Mouse (Mus musculus) stomach, embryonic 15.5 days (tissue): Measurements from ENCODE around the gene BC004004. TPM values are rescaled to one million over a fixed set of nuclear protein-coding genes. Genes with fewer than 3 reads are reported as not detected.

Source experiments
- ATAC-seq: fragments of 200-750 bp; cut with Nextera tagmentation; 2 replicates; pipeline ENCODE4 v1.8.0; 2017; ENCODE audit warnings: low read depth, moderate number of reproducible peaks, moderate TSS enrichment; ENCODE audit not compliant: insufficient read depth, low FRiP score
- H3K27ac ChIP-seq: fragments of 300-500 bp; sonication (generic); 2 replicates; pipeline ENCODE4 v1.5.1; 2015; ENCODE audit warnings: mild to moderate bottlenecking, inconsistent platforms
- H3K27me3 ChIP-seq: fragments of 300-500 bp; sonication (generic); replicated peaks from 2 replicates; pipeline ENCODE4 v1.6.1; 2015; ENCODE audit warnings: inconsistent platforms
- H3K36me3 ChIP-seq: fragments of 300-500 bp; sonication (generic); 2 replicates; pipeline ENCODE4 v1.6.1; 2015; ENCODE audit warnings: inconsistent platforms
- H3K4me1 ChIP-seq: fragments of 300-500 bp; sonication (generic); 2 replicates; pipeline ENCODE4 v1.6.1; 2015; ENCODE audit warnings: inconsistent platforms
- H3K4me2 ChIP-seq: fragments of 300-500 bp; sonication (generic); 2 replicates; pipeline ENCODE4 v1.6.1; 2015; ENCODE audit warnings: mild to moderate bottlenecking, inconsistent platforms
- H3K4me3 ChIP-seq: fragments of 300-500 bp; sonication (generic); replicated peaks from 2 replicates; pipeline ENCODE4 v1.5.1; 2015; ENCODE audit warnings: inconsistent platforms
- H3K9ac ChIP-seq: fragments of 300-500 bp; sonication (generic); 2 replicates; pipeline ENCODE4 v1.6.1; 2015; ENCODE audit warnings: inconsistent platforms
- H3K9me3 ChIP-seq: fragments of 300-500 bp; sonication (generic); 2 replicates; pipeline ENCODE4 v1.6.1; 2016; ENCODE audit warnings: inconsistent platforms
- WGBS: fragments of 180-500 bp; shearing (Covaris S2); methylation state at CpG from one replicate; pipeline ENCODE4 v1.1.7; 2015; 5-methylcytosine and 5-hydroxymethylcytosine counted together
- polyA plus RNA-seq: library from polyadenylated mRNA; unstranded; fragments of >200 nt; fragmentation: Nextera tagmentation; extraction: Ambion mirVana; gene quantifications from 2 replicates; pipeline ENCODE4 v1.2.1, GENCODE M21; 2015

The BC004004 gene
- polyA plus RNA-seq, 1 experiment from 2014 or later = 81.6 TPM

GRCm38 (mm10) chr17:29302149-29302548 is 33.6 kb downstream of the BC004004 start:
- Histone ChIP-seq H3K36me3 (peaks cover 23% of the 10 kb centered on the region), H3K4me3 (no peak overlapping the region), H3K27me3 (no peaks in the 10 kb centered on the region), H3K9ac (no peak overlapping the region), H3K4me1 (peaks cover 19% of the 10 kb centered on the region), H3K27ac (no peak overlapping the region), H3K9me3 (no peaks in the 10 kb centered on the region), H3K4me2 (no peak overlapping the region)
- ATAC-seq = no peak
- WGBS = 68% methylated on average over 5 of the region's 5 CpGs

- Histone ChIP-seq H3K4me2 (no peak overlapping the region), H3K27me3 (no peaks in the 10 kb centered on the region), H3K9me3 (no peaks in the 10 kb centered on the region), H3K4me1 (peaks cover 20% of the 10 kb centered on the region), H3K36me3 (peaks cover 17% of the 10 kb centered on the region), H3K27ac (no peak overlapping the region), H3K9ac (no peak overlapping the region), H3K4me3 (no peak overlapping the region)
- 61% methylated on average over 3 of the region's 3 CpGs for WGBS
- no peak for ATAC-seq
Observed at GRCm38 (mm10) chr17:29303087-29303486, 34.5 kb downstream of the BC004004 start.

GRCm38 (mm10) chr17:29303856-29304255 is 35.3 kb downstream of the BC004004 start:
- ATAC-seq = no peak
- Histone ChIP-seq H3K4me1 (peaks cover 20% of the 10 kb centered on the region), H3K36me3 (peaks cover 17% of the 10 kb centered on the region), H3K27me3 (no peaks in the 10 kb centered on the region), H3K9ac (no peak overlapping the region), H3K4me3 (no peak overlapping the region), H3K4me2 (no peak overlapping the region), H3K27ac (no peak overlapping the region), H3K9me3 (no peaks in the 10 kb centered on the region)
- WGBS = 70% methylated on average over 3 of the region's 3 CpGs

GRCm38 (mm10) chr17:29304376-29305057 is 35.9 kb downstream of the BC004004 start:
- Histone ChIP-seq H3K36me3 (peaks cover 16% of the 10 kb centered on the region), H3K4me3 (no peak overlapping the region), H3K27ac (no peak overlapping the region), H3K27me3 (no peaks in the 10 kb centered on the region), H3K4me1 (peaks cover 20% of the 10 kb centered on the region), H3K4me2 (0 out of 2 replicates have a peak overlapping the region, but pooled peaks have one; percentile 34), H3K9me3 (no peaks in the 10 kb centered on the region), H3K9ac (no peak overlapping the region)
- 52% methylated on average over 13 of the region's 13 CpGs for WGBS
- ATAC-seq = no peak

- 15% methylated on average over 15 of the region's 15 CpGs for WGBS
Observed at GRCm38 (mm10) chr17:29305058-29305806, 36.6 kb downstream of the BC004004 start.

GRCm38 (mm10) chr17:29305871-29306270 is 37.3 kb downstream of the BC004004 start:
- H3K4me1 ChIP-seq = peaks cover 20% of the 10 kb centered on the region
- H3K27ac ChIP-seq = no peak overlapping the region
- ATAC-seq = peak; percentile 31; the same call in 1 of the 2 replicates
- peak overlapping the region; percentile 34; the same call in 1 of the 2 replicates for H3K4me2 ChIP-seq
- H3K4me3 ChIP-seq = no peak overlapping the region
- no peaks in the 10 kb centered on the region for H3K9me3 ChIP-seq
- peaks cover 6% of the 10 kb centered on the region for H3K36me3 ChIP-seq
- no peaks in the 10 kb centered on the region for H3K27me3 ChIP-seq
- no peak overlapping the region for H3K9ac ChIP-seq
- WGBS = 52% methylated on average over 7 of the region's 7 CpGs

More at GRCm38 (mm10) chr17:29305058-29305806, 36.6 kb downstream of the BC004004 start:
- Histone ChIP-seq H3K27ac (no peak overlapping the region), H3K9ac (no peak overlapping the region), H3K27me3 (no peaks in the 10 kb centered on the region), H3K4me3 (no peak overlapping the region), H3K4me1 (peaks cover 20% of the 10 kb centered on the region), H3K9me3 (no peaks in the 10 kb centered on the region), H3K36me3 (peaks cover 9% of the 10 kb centered on the region), H3K4me2 (peak overlapping the region; percentile 34; the same call in 1 of the 2 replicates)
- ATAC-seq = no peak

GRCm38 (mm10) chr17:29310056-29310623 is 41.6 kb downstream of the BC004004 start:
- WGBS = 74% methylated on average over 21 of the region's 21 CpGs
- Histone ChIP-seq H3K4me1 (peaks cover 11% of the 10 kb centered on the region), H3K9me3 (no peaks in the 10 kb centered on the region), H3K4me3 (no peak overlapping the region), H3K36me3 (no peaks in the 10 kb centered on the region), H3K27me3 (no peaks in the 10 kb centered on the region), H3K27ac (no peak overlapping the region), H3K9ac (no peak overlapping the region), H3K4me2 (no peak overlapping the region)
- ATAC-seq = no peak

- H3K9ac ChIP-seq = no peak overlapping the region
- H3K4me1 ChIP-seq = 0 out of 2 replicates have a peak, but pooled peaks cover 3% of the 10 kb centered on the region
- 88% methylated on average over 8 of the region's 8 CpGs for WGBS
- no peaks in the 10 kb centered on the region for H3K36me3 ChIP-seq
- H3K27ac ChIP-seq = no peak overlapping the region
- H3K4me3 ChIP-seq = no peak overlapping the region
- no peaks in the 10 kb centered on the region for H3K9me3 ChIP-seq
- no peaks in the 10 kb centered on the region for H3K27me3 ChIP-seq
- H3K4me2 ChIP-seq = no peak overlapping the region
- no peak for ATAC-seq
Observed at GRCm38 (mm10) chr17:29311602-29312001, 43.0 kb downstream of the BC004004 start.

- WGBS = 90% methylated on average over 2 of the region's 2 CpGs
- no peak overlapping the region for H3K9ac ChIP-seq
- H3K9me3 ChIP-seq = no peaks in the 10 kb centered on the region
- no peak overlapping the region for H3K27ac ChIP-seq
- no peak overlapping the region for H3K4me2 ChIP-seq
- H3K36me3 ChIP-seq = no peaks in the 10 kb centered on the region
- H3K4me1 ChIP-seq = 0 out of 2 replicates have a peak, but pooled peaks cover 1% of the 10 kb centered on the region
- no peak for ATAC-seq
- H3K4me3 ChIP-seq = no peak overlapping the region
- no peaks in the 10 kb centered on the region for H3K27me3 ChIP-seq
Observed at GRCm38 (mm10) chr17:29312082-29312481, 43.5 kb downstream of the BC004004 start.

GRCm38 (mm10) chr17:29313300-29313699 is 44.7 kb downstream of the BC004004 start:
- no peaks in the 10 kb centered on the region for H3K9me3 ChIP-seq
- no peak overlapping the region for H3K4me2 ChIP-seq
- H3K27me3 ChIP-seq = no peaks in the 10 kb centered on the region
- H3K36me3 ChIP-seq = no peaks in the 10 kb centered on the region
- no peak for ATAC-seq
- H3K4me1 ChIP-seq = no peaks in the 10 kb centered on the region
- no peak overlapping the region for H3K4me3 ChIP-seq
- no peak overlapping the region for H3K27ac ChIP-seq
- no peak overlapping the region for H3K9ac ChIP-seq

- Histone ChIP-seq H3K9ac (no peak overlapping the region), H3K36me3 (no peaks in the 10 kb centered on the region), H3K4me1 (no peaks in the 10 kb centered on the region), H3K4me3 (no peak overlapping the region), H3K27ac (no peak overlapping the region; the same call in 1 of the 2 replicates), H3K27me3 (peaks cover 2% of the 10 kb centered on the region), H3K4me2 (no peak overlapping the region), H3K9me3 (no peaks in the 10 kb centered on the region)
- no peak for ATAC-seq
- 49% methylated on average over 9 of the region's 9 CpGs for WGBS
Observed at GRCm38 (mm10) chr17:29315672-29316465, 47.3 kb downstream of the BC004004 start.
